Mouse (Mus musculus) heart, postnatal 0 days (tissue): ENCODE data around the gene Gm49711.

ENCODE experiments used
- CTCF ChIP-seq: IDR thresholded peaks from 2 replicates; pipeline ENCODE4 v1.5.1; 2016; ENCODE audit warnings: antibody characterized with exemption, control low read depth, low read depth
- EP300 ChIP-seq: IDR thresholded peaks from 2 replicates; pipeline ENCODE4 v1.6.1; 2016; ENCODE audit warnings: antibody characterized with exemption, low read depth

GRCm38 (mm10) chr16:92107346-92107745 lies 49.2 kb downstream of the Gm49711 start:
- no peak for TF ChIP-seq CTCF
- TF ChIP-seq EP300 = no peak
